Mouse (Mus musculus) forebrain, embryonic 16.5 days (tissue): ENCODE data around the gene Rims3. TPM values are rescaled to one million over a fixed set of nuclear protein-coding genes. Genes with fewer than 3 reads are reported as not detected.

Source experiments
- ATAC-seq: fragments of 200-750 bp; cut with Nextera tagmentation; 2 replicates; pipeline ENCODE4 v1.8.0; 2017; ENCODE audit warnings: mild to moderate bottlenecking, moderate library complexity
- H3K27ac ChIP-seq: fragments of 300-500 bp; sonication (generic); 2 replicates; pipeline ENCODE4 v1.5.1; 2014; ENCODE audit warnings: low read length, control low read depth
- H3K27me3 ChIP-seq: fragments of 300-500 bp; sonication (generic); replicated peaks from 2 replicates; pipeline ENCODE4 v1.6.1; 2014; ENCODE audit warnings: low read length; ENCODE audit not compliant: control insufficient read depth, insufficient read depth
- H3K36me3 ChIP-seq: fragments of 300-500 bp; sonication (generic); 2 replicates; pipeline ENCODE4 v1.6.1; 2014; ENCODE audit not compliant: control insufficient read depth, insufficient read depth
- H3K4me1 ChIP-seq: fragments of 300-500 bp; sonication (generic); replicated peaks from 2 replicates; pipeline ENCODE4 v1.6.1; 2014; ENCODE audit warnings: low read length; ENCODE audit not compliant: control insufficient read depth, insufficient read depth
- H3K4me2 ChIP-seq: fragments of 300-500 bp; sonication (generic); 2 replicates; pipeline ENCODE4 v1.6.1; 2014; ENCODE audit warnings: mild to moderate bottlenecking, low read length, control low read depth
- H3K4me3 ChIP-seq: fragments of 300-500 bp; sonication (generic); replicated peaks from 2 replicates; pipeline ENCODE4 v1.5.1; 2014; ENCODE audit warnings: mild to moderate bottlenecking, low read length, control low read depth
- H3K9ac ChIP-seq: fragments of 300-500 bp; sonication (generic); replicated peaks from 2 replicates; pipeline ENCODE4 v1.6.1; 2014; ENCODE audit warnings: low read depth, low read length, control low read depth
- H3K9me3 ChIP-seq: fragments of 300-500 bp; sonication (generic); 2 replicates; pipeline ENCODE4 v1.6.1; 2016; ENCODE audit warnings: low read length; ENCODE audit not compliant: control insufficient read depth
- WGBS: fragments of 180-500 bp; shearing (Covaris S2); extraction: QIAGEN DNeasy Blood & Tissue Kit; methylation state at CpG from one replicate; pipeline ENCODE4 v1.1.7; 2014; 5-methylcytosine and 5-hydroxymethylcytosine counted together
- microRNA-seq: library from miRNA; unstranded; fragments of <30 nt; microRNA quantifications from one replicate; pipeline ENCODE4, GENCODE M21; 2017
- polyA plus RNA-seq: library from polyadenylated mRNA; unstranded; fragments of >200 nt; fragmentation: Nextera tagmentation; extraction: Ambion mirVana; gene quantifications from 2 replicates; pipeline ENCODE4 v1.2.1, GENCODE M21; 2015

Gene Rims3
- polyA plus RNA-seq, 1 experiment from 2014 or later = 14.1 TPM

GRCm38 (mm10) chr4:120921461-120921860 is 66.8 kb downstream of the Rims3 start:
- H3K27ac ChIP-seq = no peak overlapping the region
- ATAC-seq = no peak
- peaks cover 5% of the 10 kb centered on the region; the same call in 1 of the 2 replicates for H3K4me1 ChIP-seq
- peaks cover 9% of the 10 kb centered on the region for H3K9me3 ChIP-seq
- H3K4me3 ChIP-seq = no peak overlapping the region
- no peak overlapping the region for H3K9ac ChIP-seq
- H3K4me2 ChIP-seq = no peak overlapping the region
- no peaks in the 10 kb centered on the region for H3K27me3 ChIP-seq
- H3K36me3 ChIP-seq = peaks cover 21% of the 10 kb centered on the region
- WGBS = 96% methylated on average over 8 of the region's 8 CpGs

- peaks cover 9% of the 10 kb centered on the region for H3K9me3 ChIP-seq
- peak within 1 kb of the TSS; percentile 92 for H3K27ac ChIP-seq
- H3K4me2 ChIP-seq = peak within 1 kb of the TSS; percentile 65
- no peaks in the 10 kb centered on the region for H3K27me3 ChIP-seq
- peaks cover 5% of the 10 kb centered on the region; the same call in 1 of the 2 replicates for H3K4me1 ChIP-seq
- H3K36me3 ChIP-seq = peaks cover 21% of the 10 kb centered on the region
- peak within 1 kb of the TSS; percentile 90 for H3K9ac ChIP-seq
- peak; percentile 98 for ATAC-seq
- H3K4me3 ChIP-seq = peak within 1 kb of the TSS; percentile 76
- WGBS = under 1% methylated on average over 33 of the region's 33 CpGs
Measured at GRCm38 (mm10) chr4:120924554-120925299, 70.1 kb downstream of the Rims3 start, which contains the start of gene Exo5. TSS of gene Exo5 (minus strand) at chr4:120925017.

- ATAC-seq = peak; percentile 36; the same call in 1 of the 2 replicates
- Histone ChIP-seq H3K4me2 (peak overlapping the region; percentile 65), H3K9ac (peak overlapping the region; percentile 90), H3K27ac (peak overlapping the region; percentile 92), H3K9me3 (peaks cover 9% of the 10 kb centered on the region), H3K4me1 (peaks cover 5% of the 10 kb centered on the region; the same call in 1 of the 2 replicates), H3K36me3 (peaks cover 16% of the 10 kb centered on the region), H3K27me3 (no peaks in the 10 kb centered on the region), H3K4me3 (peak overlapping the region; percentile 76)
- WGBS = 16% methylated on average over 3 of the region's 3 CpGs
Measured at GRCm38 (mm10) chr4:120925386-120925785, 70.8 kb downstream of the Rims3 start.

- Histone ChIP-seq H3K36me3 (peaks cover 5% of the 10 kb centered on the region; the same call in 1 of the 2 replicates), H3K27me3 (no peaks in the 10 kb centered on the region), H3K9ac (no peak overlapping the region), H3K4me2 (no peak overlapping the region), H3K27ac (no peak overlapping the region), H3K9me3 (peaks cover 5% of the 10 kb centered on the region; the same call in 1 of the 2 replicates), H3K4me3 (no peak overlapping the region), H3K4me1 (peaks cover 5% of the 10 kb centered on the region; the same call in 1 of the 2 replicates)
- ATAC-seq = no peak
- 85% methylated on average over 3 of the region's 3 CpGs for WGBS
Measured at GRCm38 (mm10) chr4:120928686-120929085, 74.1 kb downstream of the Rims3 start.

- 97% methylated on average over 18 of the region's 18 CpGs for WGBS
- Histone ChIP-seq H3K27ac (no peak overlapping the region), H3K27me3 (no peaks in the 10 kb centered on the region), H3K4me2 (no peak overlapping the region), H3K4me1 (no peaks in the 10 kb centered on the region), H3K9me3 (peaks cover 5% of the 10 kb centered on the region; the same call in 1 of the 2 replicates), H3K9ac (no peak overlapping the region), H3K36me3 (peaks cover 5% of the 10 kb centered on the region; the same call in 1 of the 2 replicates), H3K4me3 (no peak overlapping the region)
- ATAC-seq = no peak
Measured at GRCm38 (mm10) chr4:120930736-120931135, 76.1 kb downstream of the Rims3 start.

- no peaks in the 10 kb centered on the region for H3K4me1 ChIP-seq
- H3K9ac ChIP-seq = no peak overlapping the region
- ATAC-seq = no peak
- H3K9me3 ChIP-seq = peaks cover 5% of the 10 kb centered on the region; the same call in 1 of the 2 replicates
- no peaks in the 10 kb centered on the region for H3K27me3 ChIP-seq
- H3K4me2 ChIP-seq = no peak overlapping the region
- H3K27ac ChIP-seq = no peak overlapping the region
- no peak overlapping the region for H3K4me3 ChIP-seq
- H3K36me3 ChIP-seq = peaks cover 5% of the 10 kb centered on the region; the same call in 1 of the 2 replicates
- WGBS = 87% methylated on average over 3 of the region's 3 CpGs
Measured at GRCm38 (mm10) chr4:120935006-120935405, 80.4 kb downstream of the Rims3 start.

Small RNAs within 50 kb of the gene (microRNA-seq; reads per million reads assigned to microRNA genes)
- not detected for gene Gm23936

Other genes with a start within 250 kb of the Rims3 start
- gene Cited4, start 188.2 kb upstream of the Rims3 start, polyA plus RNA-seq = 0.46 and 0.79 TPM in 2 replicates
- gene Kcnq4, start 106.2 kb upstream of the Rims3 start, polyA plus RNA-seq = 8.7 and 11.1 TPM in 2 replicates
- gene Nfyc, start 23.2 kb upstream of the Rims3 start, polyA plus RNA-seq = 96.5 and 107 TPM in 2 replicates
- 44.6 and 44.9 TPM in 2 replicates for gene Exo5, start 70.2 kb downstream of the Rims3 start, polyA plus RNA-seq
- 5.3 and 5.6 TPM in 2 replicates for gene Zfp69, start 96.9 kb downstream of the Rims3 start, polyA plus RNA-seq
- gene Smap2, start 162.4 kb downstream of the Rims3 start, polyA plus RNA-seq = 34.4 and 36.8 TPM in 2 replicates
- 4.6 and 5.5 TPM in 2 replicates for gene Col9a2, start 184.6 kb downstream of the Rims3 start, polyA plus RNA-seq
- 27.4 and 32.1 TPM in 2 replicates for gene Zmpste24, start 243.4 kb downstream of the Rims3 start, polyA plus RNA-seq